Mouse (Mus musculus) heart, adult 11 months (tissue): ENCODE measurements around the gene Sparcl1.

Experiments used
- DNase-seq: peaks from one replicate; pipeline ENCODE4 v3.0.0; 2022

The Sparcl1 gene

DNA sequence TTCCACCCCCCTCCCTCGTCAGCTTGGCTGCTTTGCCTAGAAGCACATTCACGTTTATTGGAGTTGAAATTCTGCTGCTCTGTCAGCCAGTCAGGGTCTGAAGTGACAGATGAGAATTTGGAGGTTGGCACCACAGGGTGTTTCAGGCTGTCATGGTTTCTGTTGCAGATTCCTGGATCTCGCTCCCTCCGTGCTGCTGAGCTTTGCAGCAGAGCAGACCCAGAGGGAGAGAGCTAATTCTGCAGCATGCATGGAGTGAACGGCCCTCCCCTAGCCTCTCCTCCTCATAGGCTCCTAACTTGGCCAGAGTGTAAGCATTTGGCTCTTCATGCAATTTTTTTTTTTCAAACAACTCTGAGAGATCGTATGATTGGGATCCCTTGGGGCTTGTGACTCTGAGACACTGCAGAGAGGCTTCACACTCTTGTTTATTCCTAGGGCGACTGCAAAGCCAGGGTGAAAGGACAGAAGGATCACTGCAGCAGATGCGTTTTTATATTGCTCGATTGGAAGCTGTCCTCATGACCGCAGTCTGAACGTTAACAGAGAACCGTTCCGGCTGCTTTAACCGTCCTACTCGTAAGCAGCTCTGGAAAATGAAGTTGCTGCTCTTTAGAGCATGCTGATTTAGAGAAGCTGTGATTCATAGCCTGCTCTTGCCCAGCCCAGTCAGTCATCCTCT lies at the start of gene Sparcl1:
Gene Sparcl1 (minus strand): TSS at position 243 of the 682 bp plus-strand sequence.
- peak; percentile 99 for DNase-seq

- peak; percentile 96 for DNase-seq
Observed at GRCm38 (mm10) chr5:104161390-104161789, 47.9 kb upstream of the Sparcl1 start.

DNA sequence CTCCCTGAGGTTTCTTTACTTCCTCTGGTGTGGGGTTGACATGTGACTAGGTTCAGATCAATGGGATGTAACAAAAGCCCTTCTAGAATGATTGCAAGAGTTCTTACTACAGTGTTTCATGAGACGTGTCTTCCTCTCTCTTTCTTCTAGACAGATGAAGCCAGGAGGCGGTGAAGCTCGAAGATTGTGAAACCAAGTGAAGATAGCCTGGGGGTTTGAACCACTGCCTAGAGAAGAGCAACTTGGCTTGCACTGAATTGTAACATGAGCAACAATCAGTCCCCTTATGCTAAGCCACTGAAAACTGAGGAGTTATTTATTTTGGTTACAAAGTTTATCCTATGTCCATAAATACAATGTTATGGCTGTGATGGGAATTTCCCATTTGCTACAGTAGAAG lies 47.0 kb upstream of the Sparcl1 start:
- DNase-seq: peak; percentile 64

DNA sequence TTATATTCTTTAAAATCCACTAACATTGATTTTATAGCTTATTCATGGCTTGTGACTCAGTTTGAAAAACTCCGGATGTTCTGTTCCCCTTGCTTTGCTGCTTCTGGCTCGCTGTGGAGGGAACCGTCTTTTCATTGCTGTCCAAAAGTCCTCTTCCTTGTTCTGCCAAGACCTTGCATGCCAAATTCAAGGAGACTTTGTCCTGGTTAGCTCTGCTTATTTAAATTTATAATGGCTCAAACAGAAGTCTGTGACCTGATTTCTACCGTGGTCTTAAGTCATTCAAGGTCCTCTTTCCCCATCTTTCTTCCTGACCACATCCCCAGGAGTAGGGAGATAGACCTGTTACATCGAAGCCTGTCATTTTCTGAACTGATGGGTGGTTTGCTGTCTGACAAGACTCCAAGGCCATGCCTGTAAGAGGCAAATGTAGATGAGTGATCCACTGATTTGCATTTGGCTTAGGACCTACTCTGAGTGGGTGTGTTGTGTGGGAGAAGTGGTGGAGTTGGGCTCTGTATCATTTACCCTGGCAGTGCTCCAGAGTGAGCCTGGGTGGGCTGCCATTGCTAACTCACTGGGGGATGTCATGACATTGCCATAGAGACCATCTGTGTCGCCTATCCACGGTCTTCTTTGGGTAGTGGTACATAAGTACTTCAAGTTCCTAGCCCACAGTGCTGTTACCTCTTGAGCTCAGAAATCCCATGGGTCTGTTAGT lies 45.0 kb upstream of the Sparcl1 start:
- peak; percentile 89 for DNase-seq

GRCm38 (mm10) chr5:104157701-104158100 lies 44.2 kb upstream of the Sparcl1 start:
- DNase-seq: peak; percentile 91

DNA sequence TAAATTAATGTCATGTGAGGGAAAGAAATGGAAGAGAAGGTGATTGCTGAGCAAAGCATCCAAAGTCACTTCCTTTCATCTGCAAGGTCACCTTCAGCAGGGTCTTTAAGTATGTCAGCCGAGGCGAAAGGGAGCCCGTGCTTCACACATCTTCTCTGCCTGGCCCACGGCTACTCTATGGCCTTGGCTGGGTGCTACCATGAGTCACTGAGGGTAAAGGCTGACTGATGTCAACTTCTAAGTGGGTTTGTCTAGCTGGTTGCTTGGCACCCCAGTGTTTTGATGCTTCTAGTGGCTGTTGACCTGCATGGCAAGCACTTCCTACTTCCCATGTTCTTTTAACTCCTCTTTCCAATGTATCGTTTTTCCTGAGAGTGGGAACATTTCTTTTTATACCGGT lies 36.7 kb upstream of the Sparcl1 start:
- DNase-seq: peak; percentile 77

DNA sequence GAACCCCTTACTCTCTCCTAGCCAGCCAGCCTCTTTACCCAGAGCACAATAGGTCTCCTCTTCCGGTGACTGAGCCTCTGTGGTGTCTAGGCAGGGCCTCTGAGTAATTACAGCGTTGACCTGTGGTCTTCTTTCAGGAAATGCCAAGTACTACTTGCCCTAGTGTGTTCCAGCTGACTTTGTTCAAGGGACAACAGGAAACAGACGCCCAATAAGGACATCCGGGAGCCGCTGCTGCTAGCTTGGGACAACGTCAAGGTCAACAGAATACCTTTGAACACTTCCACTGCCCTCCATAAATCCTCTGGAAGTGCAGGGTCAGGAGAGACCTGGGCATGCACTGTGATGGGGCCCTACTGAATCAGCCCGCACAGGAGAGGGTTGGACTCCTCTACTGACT lies 35.8 kb upstream of the Sparcl1 start:
- DNase-seq: peak; percentile 94

GRCm38 (mm10) chr5:104144057-104144456 lies 30.5 kb upstream of the Sparcl1 start:
- DNase-seq: peak; percentile 57

DNA sequence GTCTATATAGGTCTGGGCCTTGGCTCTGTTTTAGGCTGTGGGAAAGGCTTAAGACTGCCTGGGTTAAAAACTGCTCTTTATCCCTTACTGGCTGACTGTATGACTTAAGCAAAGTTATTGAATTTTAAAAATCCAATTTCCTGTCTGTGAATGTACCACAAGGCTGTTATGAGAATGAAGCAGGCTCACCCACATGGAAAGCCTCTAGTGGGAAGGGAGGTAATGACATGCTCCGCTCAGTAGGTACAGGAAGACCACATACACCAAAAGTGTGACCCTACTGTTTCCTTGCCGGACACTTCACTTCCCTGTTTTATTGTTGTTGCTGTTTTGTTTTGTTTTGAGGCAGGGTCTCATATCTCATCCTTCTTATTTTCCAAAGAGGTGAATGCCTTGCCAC lies 27.5 kb upstream of the Sparcl1 start:
- DNase-seq: peak; percentile 14

- DNase-seq: peak; percentile 79
Observed at GRCm38 (mm10) chr5:104137920-104138541, 24.5 kb upstream of the Sparcl1 start.

DNA sequence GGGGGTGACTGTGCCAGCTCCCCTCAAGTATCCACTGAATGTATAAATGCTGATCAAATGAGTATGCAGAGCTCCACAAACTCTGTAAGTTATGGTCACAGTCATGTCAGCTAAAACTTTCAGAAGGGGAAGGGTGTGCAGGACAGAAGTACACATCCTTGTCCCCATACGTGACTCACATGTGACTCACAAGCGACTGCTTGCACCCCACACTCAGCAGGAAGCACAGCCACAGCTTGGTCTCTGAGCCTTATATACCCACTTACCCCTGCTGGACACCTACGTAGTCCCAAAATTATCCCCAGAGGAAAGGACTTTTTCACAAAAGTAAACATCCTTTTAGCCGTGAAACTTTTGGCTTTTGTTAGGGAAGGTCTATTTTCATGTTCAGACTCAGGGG lies 20.2 kb upstream of the Sparcl1 start:
- peak; percentile 76 for DNase-seq

DNA sequence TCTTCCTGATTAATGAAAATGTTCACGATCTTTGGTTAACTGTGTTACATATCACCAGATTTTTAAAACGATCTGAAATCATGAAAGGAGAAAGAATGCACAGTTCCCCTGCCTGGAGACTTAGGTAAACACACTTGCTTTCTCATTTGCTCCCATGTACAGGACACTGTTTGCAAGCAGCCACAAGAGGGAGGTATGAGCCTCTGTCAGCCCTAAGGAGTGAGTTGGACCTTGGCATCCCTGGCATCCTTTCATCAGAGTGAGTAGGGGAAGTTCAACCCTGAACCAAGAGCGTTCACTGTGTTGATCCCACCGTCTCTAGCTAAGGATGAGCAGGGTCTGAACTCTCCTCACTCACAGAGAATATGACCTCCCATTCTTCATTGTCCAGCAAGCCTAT lies 18.0 kb upstream of the Sparcl1 start:
- DNase-seq: peak; percentile 93

- peak; percentile 49 for DNase-seq
Observed at GRCm38 (mm10) chr5:104130891-104131290, 17.4 kb upstream of the Sparcl1 start.

DNA sequence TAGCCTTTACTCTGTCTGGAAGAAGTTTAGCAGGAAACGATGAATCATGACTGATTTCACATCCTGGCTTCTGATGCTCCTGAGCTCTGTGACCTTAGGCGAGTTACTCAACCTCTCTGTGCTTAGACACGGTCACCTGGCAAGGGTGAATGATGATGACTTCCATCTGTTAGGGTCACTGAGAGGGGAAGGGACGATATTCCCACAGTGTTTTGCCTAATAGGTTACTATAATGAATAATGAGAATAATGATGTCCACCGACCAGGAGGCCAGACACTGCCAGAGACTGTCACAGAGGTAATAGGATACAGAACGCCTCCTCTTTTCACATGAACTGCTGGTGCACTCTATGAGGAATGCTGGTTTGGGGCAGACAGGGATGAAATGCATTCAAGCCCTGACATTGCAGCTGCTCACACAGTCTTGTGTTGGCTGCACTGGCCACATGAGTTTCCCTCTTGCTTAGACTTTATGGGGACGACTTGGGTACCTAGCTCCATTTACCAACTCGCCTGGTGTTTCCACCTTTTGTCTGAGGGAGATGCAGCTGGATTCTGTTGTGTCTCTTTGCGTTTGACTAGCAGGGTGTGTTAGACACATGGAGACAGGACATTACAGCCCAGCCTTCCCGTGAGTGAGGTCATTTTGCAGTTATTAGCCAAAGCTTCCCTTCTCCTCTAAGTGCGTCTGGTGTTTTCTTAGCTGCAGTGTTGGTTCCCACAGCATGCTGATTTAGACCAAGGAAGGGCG lies 14.9 kb upstream of the Sparcl1 start:
- peak; percentile 98 for DNase-seq

GRCm38 (mm10) chr5:104127351-104127750 lies 13.8 kb upstream of the Sparcl1 start:
- peak; percentile 91 for DNase-seq

- DNase-seq: peak; percentile 95
Observed at GRCm38 (mm10) chr5:104126561-104127320, 13.2 kb upstream of the Sparcl1 start.

- DNase-seq: peak; percentile 90
Observed at GRCm38 (mm10) chr5:104124016-104124658, 10.6 kb upstream of the Sparcl1 start.

DNA sequence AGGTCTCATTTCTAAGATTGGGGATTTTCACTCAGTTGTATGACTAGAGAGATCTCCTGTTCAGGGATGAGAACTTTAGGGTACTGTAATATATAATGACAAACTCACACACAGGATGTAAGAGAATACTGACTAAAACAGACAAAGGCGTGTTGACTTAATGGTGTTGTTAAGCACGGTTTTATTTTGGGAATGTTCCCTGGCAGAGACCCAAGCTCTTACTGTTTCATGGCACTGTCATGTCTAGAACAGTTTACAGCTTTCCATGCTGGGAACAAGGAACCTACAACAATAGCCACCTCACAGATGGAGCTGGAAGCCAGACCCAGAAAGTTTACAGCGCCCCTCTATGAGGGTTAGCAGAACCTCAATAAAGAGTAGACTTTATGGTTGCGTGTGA lies 2.4 kb upstream of the Sparcl1 start:
- DNase-seq: peak; percentile 96

DNA sequence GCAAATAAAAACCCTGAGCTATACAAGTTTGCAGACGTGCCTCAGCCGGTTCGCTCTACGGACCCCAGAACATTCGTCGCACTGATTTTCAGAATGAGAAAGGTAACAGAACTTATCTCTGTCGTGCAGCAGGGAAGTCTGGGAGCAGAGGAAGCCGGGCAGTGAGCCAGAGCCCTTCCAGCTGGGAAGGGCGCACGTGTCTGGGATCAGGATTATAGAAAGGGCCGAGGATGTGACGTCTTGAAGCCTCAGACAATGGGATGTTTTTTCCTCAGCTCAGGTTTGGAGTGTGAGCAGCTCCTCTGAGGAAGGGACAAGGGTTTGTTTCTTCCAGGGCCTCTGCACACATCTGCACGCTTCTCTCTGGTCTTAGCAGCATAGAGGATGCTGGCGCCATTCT lies 1.6 kb upstream of the Sparcl1 start:
- peak; percentile 99 for DNase-seq

DNA sequence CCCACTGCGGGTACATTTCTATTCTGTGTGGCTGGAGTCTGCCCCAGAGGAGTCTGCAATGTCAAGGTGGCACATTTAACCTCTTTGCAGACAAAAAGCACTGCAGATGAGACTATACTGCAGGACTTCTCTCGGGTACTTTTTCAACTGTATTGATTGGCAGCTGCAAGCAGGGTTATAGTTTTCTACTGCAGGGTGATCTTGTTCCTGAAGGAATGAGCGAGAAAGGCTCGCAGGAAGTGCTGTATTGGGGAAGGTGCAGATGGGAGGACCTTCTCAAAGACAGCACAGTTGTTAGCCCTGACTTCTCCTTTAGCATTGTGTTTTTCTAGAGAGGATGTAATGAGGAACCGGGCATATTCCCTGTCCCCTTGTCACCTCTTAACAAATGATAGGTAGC lies 1.0 kb downstream of the Sparcl1 start:
- peak; percentile 86 for DNase-seq

DNA sequence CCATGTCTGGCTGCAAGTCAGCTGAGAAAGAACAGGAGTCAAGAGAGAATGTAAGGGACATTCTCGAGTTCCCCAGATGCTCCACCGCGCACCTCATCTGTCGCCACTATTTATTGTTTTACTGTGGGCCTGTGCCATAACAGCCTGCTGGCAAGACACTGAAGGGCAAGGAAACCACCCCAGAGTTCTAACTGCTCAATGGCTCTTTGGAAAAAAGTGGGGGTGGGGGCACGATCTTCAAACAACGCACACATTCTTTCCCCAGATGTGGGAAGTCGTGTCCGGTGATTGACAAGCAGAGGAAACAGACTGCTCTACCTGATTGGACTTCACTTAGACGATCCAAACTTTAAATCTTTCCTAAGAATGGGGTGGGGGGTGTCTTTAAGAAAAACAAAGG lies 1.5 kb downstream of the Sparcl1 start:
- DNase-seq: peak; percentile 97
